Mouse (Mus musculus): ENCODE measurements around the gene Gm10945. TPM values are rescaled to one million over a fixed set of nuclear protein-coding genes. Genes with fewer than 3 reads are reported as not detected.
A peak's percentile ranks its signal among the peaks of the same experiment; 100 is the strongest.

The Gm10945 gene
- polyA plus RNA-seq, 1 experiment from 2014 or later, result not detected

GRCm38 (mm10) chr10:6705226-6705885 is 56.2 kb downstream of the Gm10945 start:
- Histone ChIP-seq H3K4me2 (ENCODE audit: low read depth, low read length) (no peak overlapping the region), H3K9ac (ENCODE audit: low read depth, low read length) (no peak overlapping the region), H3K4me3 (ENCODE audit: low read depth, low read length) (no peak overlapping the region), H3K9me3 (ENCODE audit: control insufficient read depth, low read length) (no peaks in the 10 kb centered on the region), H3K36me3 (ENCODE audit: control insufficient read depth, insufficient read depth, low read length) (no peaks in the 10 kb centered on the region), H3K4me1 (ENCODE audit: control insufficient read depth, insufficient read depth, low read length) (no peaks in the 10 kb centered on the region), H3K27me3 (replicated peaks; ENCODE audit: control insufficient read depth, insufficient read depth, low read length) (no peaks in the 10 kb centered on the region), H3K27ac (replicated peaks; ENCODE audit: low read depth, low read length) (no peak overlapping the region)
- DNase-seq (ENCODE audit: low spot score) (no peak), ATAC-seq (ENCODE audit: low read depth) (no peak)
- WGBS, result 93% methylated on average over 1 of the region's 1 CpGs

DNA sequence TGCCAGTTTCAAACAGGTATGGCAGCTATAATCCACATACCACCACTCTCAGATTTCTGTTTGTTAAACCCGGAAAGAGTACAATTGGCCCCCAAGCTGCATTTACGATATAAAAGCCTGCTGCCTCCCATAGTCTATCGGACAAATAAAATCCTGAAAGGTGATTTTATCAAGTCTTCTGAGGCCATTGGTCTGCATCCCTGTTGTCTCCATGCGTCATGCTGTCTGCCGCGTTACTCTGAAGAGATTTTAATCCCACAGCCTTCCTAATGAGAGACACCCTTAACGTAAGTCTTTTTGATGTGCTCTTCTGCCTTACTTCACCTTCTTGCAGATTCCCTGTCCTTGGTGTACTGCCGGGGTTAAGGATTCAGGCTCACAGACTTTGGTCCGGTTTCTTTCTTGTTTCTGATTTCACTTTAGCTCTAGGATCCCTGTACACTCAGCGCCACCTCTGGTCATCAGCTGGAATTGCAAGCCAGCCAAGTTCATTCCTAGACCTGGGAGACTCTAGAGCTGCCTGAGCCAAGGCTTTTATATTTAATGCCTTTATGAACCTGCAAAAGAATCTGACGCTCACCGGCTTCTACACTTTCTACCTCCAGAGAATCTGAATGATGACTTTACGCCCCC is 67.2 kb downstream of the Gm10945 start:
- ATAC-seq (ENCODE audit: low read depth) (no peak), DNase-seq (ENCODE audit: low spot score) (peak; percentile 55)
- H3K27me3 ChIP-seq (replicated peaks; ENCODE audit: control insufficient read depth, insufficient read depth, low read length), result no peaks in the 10 kb centered on the region
- WGBS, result 49% methylated on average over 13 of the region's 13 CpGs
- no peak overlapping the region for H3K9ac ChIP-seq (ENCODE audit: low read depth, low read length)
- no peak overlapping the region for H3K4me3 ChIP-seq (ENCODE audit: low read depth, low read length)
- H3K4me2 ChIP-seq (ENCODE audit: low read depth, low read length), result peak overlapping the region; percentile 26; the same call in 1 of the 2 replicates
- H3K36me3 ChIP-seq (ENCODE audit: control insufficient read depth, insufficient read depth, low read length), result no peaks in the 10 kb centered on the region
- H3K9me3 ChIP-seq (ENCODE audit: control insufficient read depth, low read length), result no peaks in the 10 kb centered on the region
- no peak overlapping the region for H3K27ac ChIP-seq (replicated peaks; ENCODE audit: low read depth, low read length)
- no peaks in the 10 kb centered on the region for H3K4me1 ChIP-seq (ENCODE audit: control insufficient read depth, insufficient read depth, low read length)

Other genes with a start within 250 kb of the Gm10945 start
- gene Oprm1, start 3.3 kb downstream of the Gm10945 start, polyA plus RNA-seq (2014; fragmentation: Nextera tagmentation; extraction: Ambion mirVana), result 0.22 and 0.31 TPM in 2 replicates